Mouse (Mus musculus): ENCODE measurements around the gene Myo16.

Gene Myo16

GRCm38 (mm10) chr8:10677840-10678410 lies 524.2 kb downstream of the Myo16 start:
- DNase-seq (ENCODE audit: low read depth) = no peak

GRCm38 (mm10) chr8:10681926-10682325 lies 528.2 kb downstream of the Myo16 start:
- DNase-seq (ENCODE audit: low read depth) = no peak

- no peak for DNase-seq (ENCODE audit: low read depth)
Observed at GRCm38 (mm10) chr8:10683088-10683487, 529.4 kb downstream of the Myo16 start.

Data from naive thymus-derived CD4-positive, alpha-beta T cell, adult 2 months (primary cell).